Mouse (Mus musculus) MEL-GATA-1-ER (cell line): ENCODE results near the gene Ppp3ca.
A peak's percentile ranks its signal among the peaks of the same experiment; 100 is the strongest.
"Not testable (repeated sequence)": the region's sequence is repeated elsewhere in the genome, so short reads cannot be mapped to it uniquely, and the experiment has no call there.

ENCODE experiments used
- DNase-seq: peaks from one replicate; pipeline ENCODE4 v3.0.0-alpha.2; 2012; ENCODE audit warnings: low read depth; ENCODE audit errors: extremely low read depth

The Ppp3ca gene

GRCm38 (mm10) chr3:136686429-136686828, 16.5 kb downstream of the Ppp3ca start:
- DNase-seq: no peak

GRCm38 (mm10) chr3:136688101-136688586, 18.2 kb downstream of the Ppp3ca start:
- DNase-seq: no peak

- no peak for DNase-seq
These were observed 20.0 kb downstream of the Ppp3ca start for GRCm38 (mm10) chr3:136689793-136690543.

- DNase-seq: no peak
These were observed 22.1 kb downstream of the Ppp3ca start for GRCm38 (mm10) chr3:136691984-136692383.

GRCm38 (mm10) chr3:136693547-136693946, 23.6 kb downstream of the Ppp3ca start:
- DNase-seq: no peak

- DNase-seq: peak; percentile 67
These were observed 27.8 kb downstream of the Ppp3ca start for GRCm38 (mm10) chr3:136697626-136698191.

GRCm38 (mm10) chr3:136699711-136700110, 29.8 kb downstream of the Ppp3ca start:
- not testable (repeated sequence) for DNase-seq

- DNase-seq: no peak
These were observed 30.6 kb downstream of the Ppp3ca start for GRCm38 (mm10) chr3:136700447-136701009.

GRCm38 (mm10) chr3:136702861-136703260, 32.9 kb downstream of the Ppp3ca start:
- DNase-seq: no peak

GRCm38 (mm10) chr3:136704515-136705247, 34.8 kb downstream of the Ppp3ca start:
- DNase-seq: no peak

GRCm38 (mm10) chr3:136706048-136706447, 36.1 kb downstream of the Ppp3ca start:
- DNase-seq: no peak

GRCm38 (mm10) chr3:136706771-136707170, 36.8 kb downstream of the Ppp3ca start:
- DNase-seq: no peak

- no peak for DNase-seq
These were observed 37.5 kb downstream of the Ppp3ca start for GRCm38 (mm10) chr3:136707222-136708019.

- DNase-seq: no peak
These were observed 38.3 kb downstream of the Ppp3ca start for GRCm38 (mm10) chr3:136708230-136708629.

GRCm38 (mm10) chr3:136710310-136710906, 40.5 kb downstream of the Ppp3ca start:
- no peak for DNase-seq

- DNase-seq: no peak
These were observed 44.5 kb downstream of the Ppp3ca start for GRCm38 (mm10) chr3:136714307-136715039.

- no peak for DNase-seq
These were observed 46.3 kb downstream of the Ppp3ca start for GRCm38 (mm10) chr3:136716247-136716646.

- DNase-seq: no peak
These were observed 48.5 kb downstream of the Ppp3ca start for GRCm38 (mm10) chr3:136718412-136718811.

GRCm38 (mm10) chr3:136721241-136721640, 51.3 kb downstream of the Ppp3ca start:
- no peak for DNase-seq
